Mouse (Mus musculus) heart, postnatal 0 days (tissue): ENCODE results near the gene 5330417C22Rik. TPM values are rescaled to one million over a fixed set of nuclear protein-coding genes. Genes with fewer than 3 reads are reported as not detected.

Experiments
- ATAC-seq: fragments of 200-750 bp; cut with Nextera tagmentation; 2 replicates; pipeline ENCODE4 v1.8.0; 2017; ENCODE audit warnings: low read depth, moderate number of reproducible peaks, moderate library complexity; ENCODE audit not compliant: insufficient read depth
- DNase-seq: peaks from one replicate; pipeline ENCODE4 v3.0.0-alpha.2; 2016; ENCODE audit warnings: low spot score
- H3K27ac ChIP-seq: fragments of 300-500 bp; sonication (generic); 2 replicates; pipeline ENCODE4 v1.5.1; 2014; ENCODE audit warnings: low read depth, mild to moderate bottlenecking
- H3K27me3 ChIP-seq: fragments of 300-500 bp; sonication (generic); 2 replicates; pipeline ENCODE4 v1.6.1; 2014; ENCODE audit warnings: low read length, mixed read lengths; ENCODE audit not compliant: control insufficient read depth, insufficient read depth
- H3K36me3 ChIP-seq: fragments of 300-500 bp; sonication (generic); replicated peaks from 2 replicates; pipeline ENCODE4 v1.6.1; 2014; ENCODE audit warnings: low read length, mixed read lengths; ENCODE audit not compliant: control insufficient read depth, insufficient read depth
- H3K4me1 ChIP-seq: fragments of 300-500 bp; sonication (generic); 2 replicates; pipeline ENCODE4 v1.6.1; 2014; ENCODE audit warnings: antibody characterized with exemption; ENCODE audit not compliant: control insufficient read depth, insufficient read depth
- H3K4me2 ChIP-seq: fragments of 300-500 bp; sonication (generic); 2 replicates; pipeline ENCODE4 v1.6.1; 2014; ENCODE audit warnings: low read depth, mild to moderate bottlenecking, low read length, moderate library complexity
- H3K4me3 ChIP-seq: fragments of 300-500 bp; sonication (generic); 2 replicates; pipeline ENCODE4 v1.5.1; 2014; ENCODE audit warnings: low read depth, low read length
- H3K9ac ChIP-seq: fragments of 300-500 bp; sonication (generic); replicated peaks from 2 replicates; pipeline ENCODE4 v1.6.1; 2014; ENCODE audit warnings: low read depth, low read length, mixed read lengths
- H3K9me3 ChIP-seq: fragments of 300-500 bp; sonication (generic); replicated peaks from 2 replicates; pipeline ENCODE4 v1.6.1; 2016; ENCODE audit warnings: low read length; ENCODE audit not compliant: control insufficient read depth
- CTCF ChIP-seq: IDR thresholded peaks from 2 replicates; pipeline ENCODE4 v1.5.1; 2016; ENCODE audit warnings: antibody characterized with exemption, control low read depth, low read depth
- EP300 ChIP-seq: IDR thresholded peaks from 2 replicates; pipeline ENCODE4 v1.6.1; 2016; ENCODE audit warnings: antibody characterized with exemption, low read depth
- WGBS: fragments of 180-500 bp; shearing (Covaris S2); extraction: QIAGEN DNeasy Blood & Tissue Kit; methylation state at CpG from one replicate; pipeline ENCODE4 v1.1.7; 2014; 5-methylcytosine and 5-hydroxymethylcytosine counted together
- polyA plus RNA-seq: library from polyadenylated mRNA; unstranded; fragments of >200 nt; fragmentation: Nextera tagmentation; extraction: Ambion mirVana; gene quantifications from 2 replicates; pipeline ENCODE4 v1.2.1, GENCODE M21; 2015
- total RNA-seq: library from RNA; depleted of rRNA; stranded (reverse); fragments of >200 nt; gene quantifications from 2 replicates; pipeline ENCODE4 v1.2.3, GENCODE M21; 2014; ENCODE audit warnings: low replicate concordance

5330417C22Rik gene
- total and polyA plus RNA-seq, 2 experiments from 2014 or later: 0.04 to 0.34 TPM

- Histone ChIP-seq H3K27ac (no peak within 1 kb of the TSS), H3K27me3 (peaks cover 23% of the 10 kb centered on the region), H3K4me3 (peak within 1 kb of the TSS; percentile 67), H3K4me2 (peak within 1 kb of the TSS; percentile 100), H3K4me1 (peaks cover 9% of the 10 kb centered on the region; the same call in 1 of the 2 replicates), H3K9me3 (0 out of 2 replicates have a peak, but pooled peaks cover 10% of the 10 kb centered on the region), H3K36me3 (no peaks in the 10 kb centered on the region; the same call in 1 of the 2 replicates), H3K9ac (peak within 1 kb of the TSS; percentile 55)
- TF ChIP-seq CTCF: no peak
- no peak for TF ChIP-seq EP300
- WGBS: 9% methylated on average over 56 of the region's 67 CpGs
- peak; percentile 15; the same call in 1 of the 2 replicates for ATAC-seq
- no peak for DNase-seq
Measured at GRCm38 (mm10) chr3:108414857-108415830, 121.2 kb downstream of the 5330417C22Rik start, which contains the start of gene Celsr2. Gene Celsr2, minus strand, starts transcription at chr3:108415552.

DNA sequence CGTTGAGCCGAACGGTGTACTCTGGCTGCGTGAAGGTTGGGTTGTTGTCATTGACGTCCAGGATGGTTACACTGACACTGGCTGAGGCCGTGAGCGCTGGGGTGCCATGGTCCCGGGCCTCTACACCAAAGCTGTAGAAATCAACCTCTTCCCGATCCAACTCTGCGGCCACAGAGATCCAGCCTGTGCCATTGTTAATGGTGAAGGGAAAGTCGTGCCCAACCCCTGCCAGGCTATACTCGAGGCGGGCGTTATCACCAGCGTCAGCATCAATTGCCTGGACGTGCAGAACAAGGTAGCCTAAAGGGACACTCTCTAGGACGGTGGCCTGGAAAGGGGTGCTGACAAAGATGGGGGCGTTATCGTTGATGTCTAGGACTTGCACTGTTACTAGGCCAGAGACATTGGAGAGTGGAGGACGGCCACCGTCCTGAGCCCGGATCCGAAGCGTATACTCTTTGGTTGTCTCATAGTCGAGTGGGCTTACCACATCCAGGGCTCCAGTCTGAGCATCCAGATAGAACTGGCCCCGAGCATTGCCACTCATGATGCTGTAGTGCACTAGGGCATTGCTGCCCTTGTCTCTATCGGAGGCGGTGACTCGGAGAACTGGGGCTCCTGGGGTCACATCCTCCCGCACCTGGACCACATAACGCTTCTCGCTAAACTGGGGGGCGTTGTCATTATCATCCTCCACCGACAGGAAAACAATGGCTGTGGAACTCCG lies 122.5 kb downstream of the 5330417C22Rik start:
- Histone ChIP-seq H3K9ac (no peak overlapping the region), H3K4me3 (no peak overlapping the region), H3K27ac (no peak overlapping the region), H3K36me3 (no peaks in the 10 kb centered on the region; the same call in 1 of the 2 replicates), H3K27me3 (peaks cover 20% of the 10 kb centered on the region), H3K4me2 (no peak overlapping the region), H3K9me3 (0 out of 2 replicates have a peak, but pooled peaks cover 10% of the 10 kb centered on the region), H3K4me1 (peaks cover 9% of the 10 kb centered on the region; the same call in 1 of the 2 replicates)
- no peak for DNase-seq
- 97% methylated on average over 35 of the region's 35 CpGs for WGBS
- ATAC-seq: no peak
- TF ChIP-seq CTCF (no peak), EP300 (no peak)

GRCm38 (mm10) chr3:108411754-108412121 lies 124.6 kb downstream of the 5330417C22Rik start:
- Histone ChIP-seq H3K27me3 (peaks cover 12% of the 10 kb centered on the region), H3K4me1 (peaks cover 9% of the 10 kb centered on the region; the same call in 1 of the 2 replicates), H3K9ac (no peak overlapping the region), H3K9me3 (0 out of 2 replicates have a peak, but pooled peaks cover 10% of the 10 kb centered on the region), H3K4me3 (no peak overlapping the region), H3K27ac (no peak overlapping the region), H3K36me3 (no peaks in the 10 kb centered on the region; the same call in 1 of the 2 replicates), H3K4me2 (no peak overlapping the region)
- ATAC-seq (0 out of 2 replicates have a peak, but pooled peaks have one; percentile 36), DNase-seq (no peak)
- TF ChIP-seq EP300: no peak
- TF ChIP-seq CTCF: no peak
- 66% methylated on average over 8 of the region's 8 CpGs for WGBS

- 0 out of 2 replicates have a peak overlapping the region, but pooled peaks have one; percentile 26 for H3K9ac ChIP-seq
- no peak overlapping the region for H3K27ac ChIP-seq
- H3K36me3 ChIP-seq: no peaks in the 10 kb centered on the region; the same call in 1 of the 2 replicates
- peaks cover 9% of the 10 kb centered on the region; the same call in 1 of the 2 replicates for H3K4me1 ChIP-seq
- H3K4me2 ChIP-seq: no peak overlapping the region
- WGBS: 54% methylated on average over 5 of the region's 5 CpGs
- ATAC-seq (no peak), DNase-seq (no peak)
- TF ChIP-seq EP300: no peak
- no peak for TF ChIP-seq CTCF
- no peak overlapping the region for H3K4me3 ChIP-seq
- H3K9me3 ChIP-seq: 0 out of 2 replicates have a peak, but pooled peaks cover 10% of the 10 kb centered on the region
- H3K27me3 ChIP-seq: peaks cover 6% of the 10 kb centered on the region; the same call in 1 of the 2 replicates
Measured at GRCm38 (mm10) chr3:108411026-108411753, 125.1 kb downstream of the 5330417C22Rik start.
